Mouse (Mus musculus): ENCODE measurements at regions not wholly inside any gene's neighbourhood (a gene's known extent, or its start where the extent isn't known, plus 50 kb on each side); places are given as distances from the start of the nearest gene placed in this dataset.
"Not testable (repeated sequence)": the region's sequence is repeated elsewhere in the genome, so short reads cannot be mapped to it uniquely, and the experiment has no call there.

- no peak for DNase-seq (ENCODE audit: low spot score in 2 of 2)
These were observed 53.2 kb upstream of the Dazl start for GRCm38 (mm10) chr17:50346451-50347192.

- DNase-seq (ENCODE audit: low spot score in 2 of 2), result not testable (repeated sequence)
These were observed 60.4 kb upstream of the Dazl start for GRCm38 (mm10) chr17:50353818-50354217.

- DNase-seq (ENCODE audit: low spot score in 2 of 2), result no peak
These were observed 60.9 kb upstream of the Dazl start for GRCm38 (mm10) chr17:50354357-50354756.

GRCm38 (mm10) chr17:50361657-50362233 lies 68.3 kb upstream of the Dazl start:
- no peak for DNase-seq (ENCODE audit: low spot score in 2 of 2)

GRCm38 (mm10) chr17:50365396-50365795 lies 72.0 kb upstream of the Dazl start:
- DNase-seq (ENCODE audit: low spot score in 2 of 2), result no peak

GRCm38 (mm10) chr17:50366181-50366580 lies 72.7 kb upstream of the Dazl start:
- no peak for DNase-seq (ENCODE audit: low spot score in 2 of 2)

GRCm38 (mm10) chr17:50369216-50369875 lies 75.9 kb upstream of the Dazl start:
- DNase-seq (ENCODE audit: low spot score in 2 of 2), result no peak

- no peak for DNase-seq (ENCODE audit: low spot score in 2 of 2)
These were observed 77.0 kb upstream of the Dazl start for GRCm38 (mm10) chr17:50370484-50370883.

GRCm38 (mm10) chr17:50373496-50374141 lies 80.2 kb upstream of the Dazl start:
- peak in 1 of 2 experiments; percentile 48 for DNase-seq (ENCODE audit: low spot score in 2 of 2)

- no peak for DNase-seq (ENCODE audit: low spot score in 2 of 2)
These were observed 82.0 kb upstream of the Dazl start for GRCm38 (mm10) chr17:50375465-50375864.

GRCm38 (mm10) chr17:50376708-50377107 lies 83.3 kb upstream of the Dazl start:
- DNase-seq (ENCODE audit: low spot score in 2 of 2), result no peak

- DNase-seq (ENCODE audit: low spot score in 2 of 2), result no peak
These were observed 84.8 kb upstream of the Dazl start for GRCm38 (mm10) chr17:50378141-50378727.

GRCm38 (mm10) chr17:50388715-50389710 lies 95.6 kb upstream of the Dazl start:
- DNase-seq (ENCODE audit: low spot score in 2 of 2), result no peak

- DNase-seq (ENCODE audit: low spot score in 2 of 2), result no peak
These were observed 96.7 kb upstream of the Dazl start for GRCm38 (mm10) chr17:50390151-50390550.

GRCm38 (mm10) chr17:50391207-50391606 lies 97.8 kb upstream of the Dazl start:
- DNase-seq (ENCODE audit: low spot score in 2 of 2), result no peak

- DNase-seq (ENCODE audit: low spot score in 2 of 2), result no peak
These were observed 98.6 kb upstream of the Dazl start for GRCm38 (mm10) chr17:50391996-50392395.

- DNase-seq (ENCODE audit: low spot score in 2 of 2), result no peak
These were observed 99.0 kb upstream of the Dazl start for GRCm38 (mm10) chr17:50392428-50392827.

GRCm38 (mm10) chr17:50392966-50393365 lies 99.5 kb upstream of the Dazl start:
- no peak for DNase-seq (ENCODE audit: low spot score in 2 of 2)

- DNase-seq (ENCODE audit: low spot score in 2 of 2), result no peak
These were observed 100.3 kb upstream of the Dazl start for GRCm38 (mm10) chr17:50393698-50394097.

GRCm38 (mm10) chr17:50394801-50395200 lies 101.4 kb upstream of the Dazl start:
- no peak for DNase-seq (ENCODE audit: low spot score in 2 of 2)

- no peak for DNase-seq (ENCODE audit: low spot score in 2 of 2)
These were observed 102.2 kb upstream of the Dazl start for GRCm38 (mm10) chr17:50395669-50396068.
